8 mouse cellular contexts compared by ENCODE assay signal in genomic region chr7:141562852-141563427, GRCm38 (mm10). TPM values are rescaled to one million over a fixed set of nuclear protein-coding genes. Genes with fewer than 3 reads are reported as not detected.
DNase-seq lines count a peak whose midpoint lies in the region; ATAC-seq lines count a peak whose summit lies in the region.

No protein-coding gene starts in this region.

- peak overlapping the region; percentile 90 for H3K4me2 ChIP-seq in hindbrain, embryonic 15.5 days

- H3K4me1 ChIP-seq in hindbrain, embryonic 15.5 days (replicated peaks): peaks cover 37% of the 10 kb centered on the region

- ATAC-seq in hindbrain, embryonic 15.5 days (ENCODE audit: low FRiP score, low read depth): no peak; the same call in 1 of the 2 replicates

- no peaks in the 10 kb centered on the region for H3K36me3 ChIP-seq in hindbrain, embryonic 15.5 days

- no peaks in the 10 kb centered on the region for H3K9me3 ChIP-seq in hindbrain, embryonic 15.5 days

- H3K4me3 ChIP-seq in hindbrain, embryonic 15.5 days: peak overlapping the region; percentile 97

- H3K27ac ChIP-seq in hindbrain, embryonic 15.5 days (replicated peaks): peak overlapping the region; percentile 92

- DNase-seq in adrenal gland, adult (ENCODE audit: inconsistent age in 2 of 2, low spot score in 1 of 2): peak; percentile 67 to 84
- DNase-seq in adrenal gland, postnatal 4 days (ENCODE audit: low spot score in 2 of 2): no peak
- DNase-seq in cerebellum, postnatal 14 days: peak; percentile 63 to 68
- DNase-seq in gastrocnemius, adult 18-20 months (ENCODE audit: low spot score): peak; percentile 74
- peak; percentile 46 to 53 for DNase-seq in left cerebral cortex, adult 8-10 months (ENCODE audit: low spot score in 2 of 2)
- peak; percentile 62 for DNase-seq in mesoderm, embryonic 11.5 days (ENCODE audit: low read depth, low spot score)
- peak; percentile 40 for DNase-seq in spleen, adult 12 weeks (ENCODE audit: low spot score)

- peak overlapping the region; percentile 92 for H3K9ac ChIP-seq in hindbrain, embryonic 15.5 days

- WGBS in hindbrain, embryonic 15.5 days: under 1% methylated on average over 21 of the region's 21 CpGs

- no peaks in the 10 kb centered on the region for H3K27me3 ChIP-seq in hindbrain, embryonic 15.5 days

RNA-seq across cellular contexts. Expression of gene Ap2a2, which starts 1.0 kb away (rescaled TPM):
- 10 to 100 TPM; 75.6 to 81.5 TPM for total RNA-seq in adrenal gland, postnatal 4 days (2021)
- total RNA-seq in gastrocnemius, adult 18-20 months (2021): 10 to 100 TPM; 51.7 to 56.6 TPM
- polyA plus RNA-seq in hindbrain, embryonic 15.5 days (2015; fragmentation: Nextera tagmentation; extraction: Ambion mirVana): 116 and 125 TPM in 2 replicates
- 100 to 1,000 TPM; 188 to 206 (median 202) TPM for total RNA-seq in left cerebral cortex, adult 8-10 months (2022)

RNA-seq across cellular contexts. Expression of gene Chid1, which starts 23.3 kb away (rescaled TPM):
- total RNA-seq in adrenal gland, postnatal 4 days (2021): 10 to 100 TPM; 42.4 to 49.2 TPM
- total RNA-seq in gastrocnemius, adult 18-20 months (2021): 10 to 100 TPM; 11.2 to 13.1 TPM
- 48.2 and 49.0 TPM in 2 replicates for polyA plus RNA-seq in hindbrain, embryonic 15.5 days (2015; fragmentation: Nextera tagmentation; extraction: Ambion mirVana)
- 10 to 100 TPM; 66.8 to 72.6 (median 69.2) TPM for total RNA-seq in left cerebral cortex, adult 8-10 months (2022)

Comparison
In these comparisons a context has a peak if more than half of its experiments do, and no peak if none do; other contexts are left out.
1. DNase-seq: peak in adrenal gland, adult (2 of 2), cerebellum, postnatal 14 days (2 of 2), gastrocnemius, adult 18-20 months (single experiment), left cerebral cortex, adult 8-10 months (2 of 2), mesoderm, embryonic 11.5 days (single experiment) and spleen, adult 12 weeks (single experiment); none in adrenal gland, postnatal 4 days (0 of 2).